Mouse (Mus musculus) kidney, embryonic 15.5 days (tissue): Measurements from ENCODE around the gene Nap1l4. TPM values are rescaled to one million over a fixed set of nuclear protein-coding genes. Genes with fewer than 3 reads are reported as not detected.
A peak's percentile ranks its signal among the peaks of the same experiment; 100 is the strongest.

Experiments
- ATAC-seq: fragments of 200-750 bp; cut with Nextera tagmentation; replicated peaks from 2 replicates; pipeline ENCODE4 v1.8.0; 2017; ENCODE audit warnings: moderate TSS enrichment; ENCODE audit not compliant: low FRiP score
- H3K27ac ChIP-seq: fragments of 300-500 bp; sonication (generic); 2 replicates; pipeline ENCODE4 v1.5.1; 2015; ENCODE audit warnings: mild to moderate bottlenecking, inconsistent platforms
- H3K27me3 ChIP-seq: fragments of 300-500 bp; sonication (generic); 2 replicates; pipeline ENCODE4 v1.6.1; 2015; ENCODE audit warnings: inconsistent platforms
- H3K36me3 ChIP-seq: fragments of 300-500 bp; sonication (generic); 2 replicates; pipeline ENCODE4 v1.6.1; 2015; ENCODE audit warnings: inconsistent platforms
- H3K4me1 ChIP-seq: fragments of 300-500 bp; sonication (generic); 2 replicates; pipeline ENCODE4 v1.6.1; 2015; ENCODE audit warnings: inconsistent platforms
- H3K4me2 ChIP-seq: fragments of 300-500 bp; sonication (generic); 2 replicates; pipeline ENCODE4 v1.6.1; 2015; ENCODE audit warnings: moderate library complexity, mild to moderate bottlenecking, inconsistent platforms
- H3K4me3 ChIP-seq: fragments of 300-500 bp; sonication (generic); replicated peaks from 2 replicates; pipeline ENCODE4 v1.5.1; 2015; ENCODE audit warnings: mild to moderate bottlenecking, inconsistent platforms
- H3K9ac ChIP-seq: fragments of 300-500 bp; sonication (generic); 2 replicates; pipeline ENCODE4 v1.6.1; 2015; ENCODE audit warnings: mild to moderate bottlenecking, inconsistent platforms
- H3K9me3 ChIP-seq: fragments of 300-500 bp; sonication (generic); replicated peaks from 2 replicates; pipeline ENCODE4 v1.6.1; 2016; ENCODE audit warnings: inconsistent platforms
- WGBS: fragments of 180-500 bp; shearing (Covaris S2); methylation state at CpG from one replicate; pipeline ENCODE4 v1.1.7; 2015; ENCODE audit warnings: mixed read lengths; 5-methylcytosine and 5-hydroxymethylcytosine counted together
- polyA plus RNA-seq: library from polyadenylated mRNA; unstranded; fragments of >200 nt; fragmentation: Nextera tagmentation; extraction: Ambion mirVana; gene quantifications from 2 replicates; pipeline ENCODE4 v1.2.1, GENCODE M21; 2015

Gene Nap1l4
- 276 and 287 TPM in 2 replicates for polyA plus RNA-seq

- Histone ChIP-seq H3K4me1 (peaks cover 27% of the 10 kb centered on the region), H3K27me3 (no peaks in the 10 kb centered on the region), H3K36me3 (peaks cover 15% of the 10 kb centered on the region; the same call in 1 of the 2 replicates), H3K9me3 (no peaks in the 10 kb centered on the region), H3K4me2 (peak within 1 kb of the TSS; percentile 68), H3K9ac (peak within 1 kb of the TSS; percentile 92), H3K27ac (peak within 1 kb of the TSS; percentile 96), H3K4me3 (peak within 1 kb of the TSS; percentile 96)
- under 1% methylated on average over 43 of the region's 43 CpGs for WGBS
- ATAC-seq = peak; percentile 99
Measured at GRCm38 (mm10) chr7:143548976-143549457, at the start of gene Nap1l4. Gene Nap1l4 (minus strand): TSS chr7:143549106.

GRCm38 (mm10) chr7:143594865-143595264 lies 46.0 kb upstream of the Nap1l4 start:
- Histone ChIP-seq H3K4me1 (peaks cover 23% of the 10 kb centered on the region), H3K27me3 (no peaks in the 10 kb centered on the region), H3K4me3 (no peak overlapping the region), H3K4me2 (no peak overlapping the region), H3K9ac (no peak overlapping the region), H3K36me3 (peaks cover 48% of the 10 kb centered on the region), H3K9me3 (no peaks in the 10 kb centered on the region), H3K27ac (no peak overlapping the region)
- ATAC-seq = no peak
- WGBS = 55% methylated on average over 5 of the region's 5 CpGs

- no peak overlapping the region for H3K9ac ChIP-seq
- no peak overlapping the region for H3K4me3 ChIP-seq
- peaks cover 73% of the 10 kb centered on the region for H3K36me3 ChIP-seq
- ATAC-seq = no peak
- H3K27me3 ChIP-seq = no peaks in the 10 kb centered on the region
- no peak overlapping the region for H3K27ac ChIP-seq
- H3K9me3 ChIP-seq = no peaks in the 10 kb centered on the region
- peaks cover 8% of the 10 kb centered on the region; the same call in 1 of the 2 replicates for H3K4me1 ChIP-seq
- H3K4me2 ChIP-seq = no peak overlapping the region
- 93% methylated on average over 10 of the region's 10 CpGs for WGBS
Measured at GRCm38 (mm10) chr7:143592255-143592654, 43.3 kb upstream of the Nap1l4 start.

GRCm38 (mm10) chr7:143588006-143588405 lies 39.1 kb upstream of the Nap1l4 start:
- H3K9ac ChIP-seq = no peak overlapping the region
- no peak overlapping the region for H3K4me2 ChIP-seq
- no peaks in the 10 kb centered on the region for H3K4me1 ChIP-seq
- no peaks in the 10 kb centered on the region for H3K9me3 ChIP-seq
- H3K36me3 ChIP-seq = peaks cover 96% of the 10 kb centered on the region
- 90% methylated on average over 4 of the region's 4 CpGs for WGBS
- H3K27ac ChIP-seq = no peak overlapping the region
- H3K4me3 ChIP-seq = no peak overlapping the region
- H3K27me3 ChIP-seq = no peaks in the 10 kb centered on the region
- ATAC-seq = no peak

GRCm38 (mm10) chr7:143587586-143587985 lies 38.7 kb upstream of the Nap1l4 start:
- Histone ChIP-seq H3K4me3 (no peak overlapping the region), H3K36me3 (peaks cover 96% of the 10 kb centered on the region), H3K27ac (no peak overlapping the region), H3K4me2 (no peak overlapping the region), H3K4me1 (no peaks in the 10 kb centered on the region), H3K27me3 (no peaks in the 10 kb centered on the region), H3K9me3 (no peaks in the 10 kb centered on the region), H3K9ac (no peak overlapping the region)
- ATAC-seq = no peak
- 90% methylated on average over 5 of the region's 5 CpGs for WGBS

- ATAC-seq = no peak
- no peak overlapping the region for H3K4me2 ChIP-seq
- H3K27ac ChIP-seq = no peak overlapping the region
- H3K4me1 ChIP-seq = no peaks in the 10 kb centered on the region
- no peak overlapping the region for H3K4me3 ChIP-seq
- 31% methylated on average over 3 of the region's 3 CpGs for WGBS
- H3K9ac ChIP-seq = no peak overlapping the region
- H3K9me3 ChIP-seq = no peaks in the 10 kb centered on the region
- H3K36me3 ChIP-seq = peaks cover 94% of the 10 kb centered on the region
- H3K27me3 ChIP-seq = no peaks in the 10 kb centered on the region
Measured at GRCm38 (mm10) chr7:143583956-143584355, 35.0 kb upstream of the Nap1l4 start.

GRCm38 (mm10) chr7:143583025-143583424 lies 34.1 kb upstream of the Nap1l4 start:
- peaks cover 94% of the 10 kb centered on the region for H3K36me3 ChIP-seq
- 90% methylated on average over 5 of the region's 5 CpGs for whole genome bisulfite sequencing

GRCm38 (mm10) chr7:143575751-143576150 lies 26.8 kb upstream of the Nap1l4 start:
- Histone ChIP-seq H3K4me2 (no peak overlapping the region), H3K36me3 (peaks cover 96% of the 10 kb centered on the region), H3K27me3 (no peaks in the 10 kb centered on the region), H3K27ac (no peak overlapping the region), H3K4me3 (no peak overlapping the region), H3K4me1 (no peaks in the 10 kb centered on the region), H3K9me3 (no peaks in the 10 kb centered on the region), H3K9ac (no peak overlapping the region)
- no peak for ATAC-seq
- WGBS = 92% methylated on average over 11 of the region's 11 CpGs

More at GRCm38 (mm10) chr7:143583025-143583424, 34.1 kb upstream of the Nap1l4 start:
- H3K9ac ChIP-seq = no peak overlapping the region
- no peaks in the 10 kb centered on the region for H3K27me3 ChIP-seq
- no peaks in the 10 kb centered on the region for H3K9me3 ChIP-seq
- no peak for ATAC-seq
- no peak overlapping the region for H3K27ac ChIP-seq
- no peak overlapping the region for H3K4me2 ChIP-seq
- H3K4me1 ChIP-seq = no peaks in the 10 kb centered on the region
- H3K4me3 ChIP-seq = no peak overlapping the region

GRCm38 (mm10) chr7:143565648-143566039 lies 16.7 kb upstream of the Nap1l4 start:
- Histone ChIP-seq H3K9me3 (no peaks in the 10 kb centered on the region), H3K9ac (no peak overlapping the region), H3K4me3 (no peak overlapping the region), H3K27ac (no peak overlapping the region), H3K27me3 (no peaks in the 10 kb centered on the region), H3K4me1 (no peaks in the 10 kb centered on the region), H3K4me2 (no peak overlapping the region), H3K36me3 (peaks cover 100% of the 10 kb centered on the region)
- whole genome bisulfite sequencing = 90% methylated on average over 3 of the region's 3 CpGs
- ATAC-seq = no peak; the same call in 1 of the 2 replicates

- H3K27me3 ChIP-seq = no peaks in the 10 kb centered on the region
- H3K9ac ChIP-seq = no peak overlapping the region
- H3K27ac ChIP-seq = no peak overlapping the region
- no peaks in the 10 kb centered on the region for H3K9me3 ChIP-seq
- H3K36me3 ChIP-seq = peaks cover 100% of the 10 kb centered on the region
- ATAC-seq = no peak
- no peaks in the 10 kb centered on the region for H3K4me1 ChIP-seq
- H3K4me3 ChIP-seq = no peak overlapping the region
- 89% methylated on average over 6 of the region's 6 CpGs for WGBS
- H3K4me2 ChIP-seq = no peak overlapping the region
Measured at GRCm38 (mm10) chr7:143565015-143565647, 16.2 kb upstream of the Nap1l4 start.

GRCm38 (mm10) chr7:143563787-143564186 lies 14.9 kb upstream of the Nap1l4 start:
- Histone ChIP-seq H3K27me3 (no peaks in the 10 kb centered on the region), H3K36me3 (peaks cover 100% of the 10 kb centered on the region), H3K27ac (no peak overlapping the region), H3K4me3 (no peak overlapping the region), H3K4me2 (no peak overlapping the region), H3K9me3 (no peaks in the 10 kb centered on the region), H3K9ac (no peak overlapping the region), H3K4me1 (no peaks in the 10 kb centered on the region)
- ATAC-seq = no peak
- 83% methylated on average over 5 of the region's 5 CpGs for WGBS

GRCm38 (mm10) chr7:143557616-143558015 lies 8.7 kb upstream of the Nap1l4 start:
- Histone ChIP-seq H3K36me3 (peaks cover 89% of the 10 kb centered on the region), H3K9me3 (no peaks in the 10 kb centered on the region), H3K9ac (no peak overlapping the region), H3K4me3 (no peak overlapping the region), H3K27ac (no peak overlapping the region), H3K27me3 (no peaks in the 10 kb centered on the region), H3K4me1 (no peaks in the 10 kb centered on the region), H3K4me2 (no peak overlapping the region)
- 93% methylated on average over 7 of the region's 7 CpGs for WGBS
- no peak for ATAC-seq
